Mouse (Mus musculus) kidney, adult 2 months (tissue): ENCODE results near the gene Gsta1.

Experiments
- CTCF ChIP-seq: fragments of 200-500 bp; conservative IDR thresholded peaks from 2 replicates; pipeline ENCODE4 v1.5.1; 2011; ENCODE audit warnings: low read depth, mild to moderate bottlenecking, control low read depth, low read length, moderate library complexity, mixed read lengths; ENCODE audit not compliant: insufficient read depth, insufficient read length
- POLR2A ChIP-seq: fragments of 200-500 bp; IDR thresholded peaks from one replicate; pipeline ENCODE4 v1.6.1; 2011; ENCODE audit warnings: low read depth, low read length, control low read depth

DNA sequence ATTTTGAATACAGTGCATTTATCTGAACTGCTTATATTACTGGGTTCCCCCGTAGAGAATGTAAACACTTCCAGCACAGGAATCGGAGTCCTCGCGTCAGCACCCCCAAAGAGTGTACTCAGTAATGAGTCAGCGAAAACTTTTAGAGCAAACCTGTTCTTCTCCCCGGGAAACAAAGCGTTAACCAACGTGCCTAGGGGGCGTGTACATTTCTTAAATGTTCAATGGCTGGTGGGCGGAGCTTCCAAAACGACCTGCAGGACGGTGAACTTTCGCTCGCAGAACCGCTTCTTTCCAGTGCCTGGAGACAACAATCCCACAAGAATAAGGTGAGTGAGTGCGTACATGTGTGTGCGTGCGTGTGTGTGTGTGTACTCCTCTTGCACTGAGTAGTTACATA, 38.7 kb upstream of the Gsta1 start:
- TF ChIP-seq POLR2A (no peak), CTCF (no peak)
